In genomic region chr11:85367823-85368222, GRCm38 (mm10) we compare ENCODE assay signal across 17 mouse cellular contexts. TPM values are rescaled to one million over a fixed set of nuclear protein-coding genes. Genes with fewer than 3 reads are reported as not detected.
DNase-seq lines count a peak whose midpoint lies in the region; ATAC-seq lines count a peak whose summit lies in the region.
"Had no signal": no experiment of that assay in that cellular context is flagged by ENCODE, and none has a peak within 500 bp of the region (broad histone marks: within the 10 kb centered on the region; RNA-seq: fewer than 3 reads in every experiment).

No protein-coding gene starts in this region.

- peak; percentile 14 for DNase-seq in right cerebral cortex, adult 18-20 months
- DNase-seq in right cerebral cortex, postnatal 14 days: no peak
- DNase-seq in NIH3T3 (ENCODE audit: low read depth): peak; percentile 71
- peak; percentile 37 for DNase-seq in adrenal gland, postnatal 25 days
- peak; percentile 30 to 53 for DNase-seq in urinary bladder, postnatal 36 days (ENCODE audit: low spot score in 2 of 2)
- no peak for DNase-seq in midbrain, embryonic 14.5 days
- no peak for DNase-seq in frontal cortex, postnatal 25 days (ENCODE audit: low spot score in 2 of 2)
- DNase-seq: cerebellum, postnatal 25 days; layer of hippocampus, postnatal 36 days; lung, postnatal 10 days; retina, postnatal 1 day had no signal

- H3K4me3 ChIP-seq in midbrain, embryonic 14.5 days (replicated peaks; ENCODE audit: low read depth, low read length): no peak overlapping the region
- H3K4me3 ChIP-seq: forebrain, embryonic 12.5 days; hindbrain, embryonic 12.5 days; limb, embryonic 12.5 days; liver, embryonic 15.5 days; neural tube, embryonic 13.5 days had no signal

- no peak overlapping the region for H3K9ac ChIP-seq in midbrain, embryonic 14.5 days (replicated peaks; ENCODE audit: low read length)
- H3K9ac ChIP-seq: forebrain, embryonic 12.5 days; hindbrain, embryonic 12.5 days; limb, embryonic 12.5 days; liver, embryonic 15.5 days; neural tube, embryonic 13.5 days had no signal

- no peaks in the 10 kb centered on the region for H3K9me3 ChIP-seq in midbrain, embryonic 14.5 days (ENCODE audit: control insufficient read depth, low read length)
- H3K9me3 ChIP-seq: forebrain, embryonic 12.5 days; hindbrain, embryonic 12.5 days; limb, embryonic 12.5 days; liver, embryonic 15.5 days; neural tube, embryonic 13.5 days had no signal

- no peak overlapping the region for H3K4me2 ChIP-seq in midbrain, embryonic 14.5 days (ENCODE audit: low read length)
- H3K4me2 ChIP-seq: forebrain, embryonic 12.5 days; hindbrain, embryonic 12.5 days; limb, embryonic 12.5 days; liver, embryonic 15.5 days; neural tube, embryonic 13.5 days had no signal

- WGBS in midbrain, embryonic 14.5 days: 49% methylated on average over 3 of the region's 3 CpGs

- H3K27me3 ChIP-seq in midbrain, embryonic 14.5 days (ENCODE audit: control insufficient read depth, insufficient read depth, low read length): no peaks in the 10 kb centered on the region
- H3K27me3 ChIP-seq: forebrain, embryonic 12.5 days; hindbrain, embryonic 12.5 days; limb, embryonic 12.5 days; liver, embryonic 15.5 days; neural tube, embryonic 13.5 days had no signal

- H3K36me3 ChIP-seq in midbrain, embryonic 14.5 days (ENCODE audit: control insufficient read depth, insufficient read depth, low read length): peaks cover 54% of the 10 kb centered on the region
- H3K36me3 ChIP-seq: forebrain, embryonic 12.5 days had no signal

- no peak overlapping the region for H3K27ac ChIP-seq in midbrain, embryonic 14.5 days (replicated peaks; ENCODE audit: low read depth, low read length)
- H3K27ac ChIP-seq: forebrain, embryonic 12.5 days; hindbrain, embryonic 12.5 days; limb, embryonic 12.5 days; liver, embryonic 15.5 days; neural tube, embryonic 13.5 days had no signal

- ATAC-seq in midbrain, embryonic 14.5 days (ENCODE audit: low FRiP score, low TSS enrichment): no peak
- ATAC-seq: CD4-positive, CD25-positive, alpha-beta regulatory T cell, adult 4 months had no signal

- H3K4me1 ChIP-seq in midbrain, embryonic 14.5 days (ENCODE audit: control insufficient read depth, insufficient read depth, low read length): no peaks in the 10 kb centered on the region
- H3K4me1 ChIP-seq: forebrain, embryonic 12.5 days; hindbrain, embryonic 12.5 days; limb, embryonic 12.5 days; liver, embryonic 15.5 days; neural tube, embryonic 13.5 days had no signal

RNA-seq across cellular contexts. Expression of gene Bcas3, which starts 14.9 kb away (rescaled TPM):
- 42.9 and 55.9 TPM in 2 replicates for total RNA-seq in adrenal gland, postnatal 25 days (2021)
- polyA plus RNA-seq in midbrain, embryonic 14.5 days (2014; fragmentation: Nextera tagmentation; extraction: Ambion mirVana): 26.2 and 33.4 TPM in 2 replicates

RNA-seq across cellular contexts. Expression of gene Ppm1d, which starts 56.8 kb away (rescaled TPM):
- 17.0 and 17.2 TPM in 2 replicates for total RNA-seq in adrenal gland, postnatal 25 days (2021)
- polyA plus RNA-seq in midbrain, embryonic 14.5 days (2014; fragmentation: Nextera tagmentation; extraction: Ambion mirVana): 20.8 and 24.2 TPM in 2 replicates

Comparison
In these comparisons a context has a peak if more than half of its experiments do, and no peak if none do; other contexts are left out.
1. DNase-seq: peak in right cerebral cortex, adult 18-20 months (single experiment), NIH3T3 (single experiment), adrenal gland, postnatal 25 days (single experiment) and urinary bladder, postnatal 36 days (2 of 2); none in right cerebral cortex, postnatal 14 days (single experiment), midbrain, embryonic 14.5 days (single experiment) and frontal cortex, postnatal 25 days (0 of 2).